Mouse (Mus musculus): ENCODE measurements around the gene Pitpnm2. TPM values are rescaled to one million over a fixed set of nuclear protein-coding genes. Genes with fewer than 3 reads are reported as not detected.

Pitpnm2 gene
- polyA plus RNA-seq, 1 experiment from 2014 or later: 7.7 TPM

DNA sequence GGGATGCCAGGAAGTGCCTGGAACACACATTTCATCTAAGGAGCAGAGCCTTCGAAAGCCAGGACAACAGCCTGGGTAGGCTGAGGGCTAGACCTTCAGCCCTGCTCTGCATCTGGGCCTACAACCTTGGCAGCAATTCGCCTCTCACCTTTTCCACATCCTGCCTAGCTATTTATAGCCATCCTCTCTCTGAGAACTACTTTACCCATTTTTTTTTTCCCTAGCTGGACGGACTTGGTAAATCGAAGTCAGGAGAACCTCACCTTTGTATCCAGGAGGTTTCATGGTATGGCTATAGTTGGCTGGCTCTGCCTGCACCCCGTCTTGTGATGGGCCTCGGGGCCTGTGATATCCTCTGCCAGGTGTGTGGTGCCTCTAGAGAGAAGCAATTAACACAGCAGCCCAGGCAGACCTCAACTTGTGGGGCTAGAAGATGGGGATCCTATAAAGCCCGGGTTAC is 57.3 kb downstream of the Pitpnm2 start:
- Histone ChIP-seq H3K4me2 (replicated peaks) (no peak overlapping the region), H3K36me3 (no peaks in the 10 kb centered on the region), H3K4me3 (replicated peaks) (no peak overlapping the region), H3K27ac (peak overlapping the region; percentile 70; the same call in 1 of the 2 replicates), H3K4me1 (replicated peaks) (peaks cover 59% of the 10 kb centered on the region), H3K9me3 (no peaks in the 10 kb centered on the region), H3K9ac (replicated peaks) (peak overlapping the region; percentile 54; the same call in 1 of the 2 replicates), H3K27me3 (no peaks in the 10 kb centered on the region)
- 90% methylated on average over 7 of the region's 7 CpGs for WGBS
- no peak for ATAC-seq

DNA sequence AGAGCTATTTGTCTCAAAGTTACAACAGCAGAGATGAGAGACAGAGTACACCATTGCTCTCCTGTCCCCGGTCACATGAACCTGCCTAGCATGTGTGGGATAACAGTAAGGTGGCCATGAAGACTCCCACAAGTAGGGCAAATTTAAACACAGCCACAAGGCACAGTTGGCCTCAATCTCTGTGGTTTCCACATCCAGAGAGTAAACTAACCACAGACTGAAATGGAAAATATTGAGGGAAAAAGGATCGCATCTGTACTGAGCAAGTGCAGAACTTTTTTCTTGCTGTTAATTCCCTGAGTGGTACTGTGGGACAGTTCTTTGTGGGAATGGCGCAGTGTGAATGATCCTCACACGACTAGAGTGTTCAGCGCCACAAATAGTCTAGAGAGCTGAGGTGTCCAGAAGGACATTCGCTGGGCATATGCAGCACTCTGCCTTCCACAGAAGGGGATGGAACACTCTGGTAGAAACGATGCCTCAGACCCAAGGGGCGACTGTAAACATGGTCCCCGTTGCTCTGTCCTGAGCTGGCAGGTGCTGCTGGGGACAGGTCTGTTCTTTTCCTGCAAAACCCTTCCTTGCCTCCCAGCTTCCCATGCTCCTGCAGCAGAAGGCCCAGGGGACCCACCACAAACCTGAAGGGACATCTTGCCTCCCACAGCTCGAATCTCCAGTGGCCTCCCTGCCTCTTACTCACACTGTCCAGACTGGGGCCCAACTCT is 59.3 kb downstream of the Pitpnm2 start:
- no peak for ATAC-seq
- no peaks in the 10 kb centered on the region for H3K9me3 ChIP-seq
- H3K27ac ChIP-seq: no peak overlapping the region
- no peak overlapping the region for H3K4me2 ChIP-seq (replicated peaks)
- H3K27me3 ChIP-seq: no peaks in the 10 kb centered on the region
- H3K36me3 ChIP-seq: no peaks in the 10 kb centered on the region
- H3K4me1 ChIP-seq (replicated peaks): peaks cover 76% of the 10 kb centered on the region
- H3K9ac ChIP-seq (replicated peaks): no peak overlapping the region
- no peak overlapping the region for H3K4me3 ChIP-seq (replicated peaks)
- WGBS: 87% methylated on average over 10 of the region's 10 CpGs

DNA sequence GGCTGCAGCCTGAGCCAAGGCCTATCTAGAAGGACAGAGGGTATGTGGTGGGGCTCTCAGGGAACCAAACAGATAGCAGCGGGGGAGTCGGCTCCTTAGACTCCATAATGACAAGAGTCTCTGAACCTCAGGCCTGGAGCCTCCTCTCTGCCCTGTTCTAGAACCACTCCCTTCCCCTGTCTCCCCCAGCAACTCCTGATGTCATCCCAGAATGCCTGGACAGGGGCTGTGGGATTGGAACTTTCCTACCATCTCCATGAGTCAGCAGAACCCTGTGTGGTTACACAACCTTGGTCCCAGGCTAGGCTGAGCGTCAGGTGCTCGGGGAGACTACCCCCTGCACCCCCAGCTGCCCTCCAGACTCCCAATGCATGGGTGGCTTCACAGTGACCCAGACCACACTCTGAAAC is 60.0 kb downstream of the Pitpnm2 start:
- H3K4me1 ChIP-seq (replicated peaks): peaks cover 77% of the 10 kb centered on the region
- H3K27me3 ChIP-seq: no peaks in the 10 kb centered on the region
- no peak for ATAC-seq
- H3K9me3 ChIP-seq: no peaks in the 10 kb centered on the region
- no peak overlapping the region for H3K4me2 ChIP-seq (replicated peaks)
- H3K4me3 ChIP-seq (replicated peaks): no peak overlapping the region
- no peak overlapping the region for H3K27ac ChIP-seq
- no peaks in the 10 kb centered on the region for H3K36me3 ChIP-seq
- H3K9ac ChIP-seq (replicated peaks): no peak overlapping the region
- 91% methylated on average over 4 of the region's 4 CpGs for WGBS

DNA sequence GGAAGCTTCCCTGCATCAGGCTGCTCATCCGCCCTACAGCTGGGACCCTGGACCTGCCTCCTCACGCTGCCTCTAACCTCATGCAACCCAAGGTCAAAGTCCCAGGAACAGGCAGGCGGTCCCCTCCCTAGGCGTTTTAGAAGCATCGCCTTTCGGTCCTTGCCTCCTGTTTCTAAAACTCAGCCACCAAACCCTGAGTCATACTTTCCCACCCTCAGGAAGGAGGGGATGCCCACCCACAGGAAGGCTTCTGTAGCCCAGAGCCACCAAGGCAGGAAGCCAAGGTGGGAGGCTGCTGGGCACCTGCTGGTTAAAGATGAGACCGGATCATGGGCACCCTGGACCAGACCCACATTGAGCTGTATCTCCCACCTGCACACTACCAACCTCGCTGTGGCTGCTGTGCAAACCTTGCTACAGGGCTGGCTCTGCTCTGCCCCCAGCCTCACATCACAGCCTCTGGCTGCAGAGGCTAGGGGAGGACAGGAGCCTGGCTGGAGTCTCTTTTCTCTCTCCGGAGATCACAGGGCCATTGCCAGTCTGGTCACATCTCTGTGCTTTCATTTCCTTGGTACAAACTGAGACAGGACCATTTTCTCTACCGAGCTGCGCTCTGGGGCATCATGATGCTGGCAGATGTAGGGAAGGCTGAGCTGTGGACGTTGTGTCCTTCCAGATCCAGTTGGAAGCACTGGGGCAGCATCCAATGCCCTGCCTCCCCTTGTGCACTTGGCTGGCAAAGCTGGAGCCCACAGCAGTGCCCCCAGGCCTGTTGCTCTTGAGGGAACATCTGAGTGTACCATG is 61.9 kb downstream of the Pitpnm2 start:
- no peaks in the 10 kb centered on the region for H3K9me3 ChIP-seq
- H3K27me3 ChIP-seq: no peaks in the 10 kb centered on the region
- H3K36me3 ChIP-seq: no peaks in the 10 kb centered on the region
- peak overlapping the region; percentile 57 for H3K9ac ChIP-seq (replicated peaks)
- H3K4me3 ChIP-seq (replicated peaks): peak overlapping the region; percentile 34
- H3K27ac ChIP-seq: peak overlapping the region; percentile 89
- ATAC-seq: peak; percentile 2; the same call in 1 of the 2 replicates
- 39% methylated on average over 12 of the region's 12 CpGs for WGBS
- peaks cover 74% of the 10 kb centered on the region for H3K4me1 ChIP-seq (replicated peaks)
- peak overlapping the region; percentile 60 for H3K4me2 ChIP-seq (replicated peaks)

- peak overlapping the region; percentile 34 for H3K4me3 ChIP-seq (replicated peaks)
- WGBS: 8% methylated on average over 22 of the region's 22 CpGs
- no peaks in the 10 kb centered on the region for H3K9me3 ChIP-seq
- ATAC-seq: peak; percentile 81
- H3K36me3 ChIP-seq: no peaks in the 10 kb centered on the region
- H3K4me2 ChIP-seq (replicated peaks): peak overlapping the region; percentile 60
- no peaks in the 10 kb centered on the region for H3K27me3 ChIP-seq
- H3K27ac ChIP-seq: peak overlapping the region; percentile 89
- H3K9ac ChIP-seq (replicated peaks): peak overlapping the region; percentile 57
- H3K4me1 ChIP-seq (replicated peaks): peaks cover 74% of the 10 kb centered on the region
Observed at GRCm38 (mm10) chr5:124186981-124187507, 62.5 kb downstream of the Pitpnm2 start.

DNA sequence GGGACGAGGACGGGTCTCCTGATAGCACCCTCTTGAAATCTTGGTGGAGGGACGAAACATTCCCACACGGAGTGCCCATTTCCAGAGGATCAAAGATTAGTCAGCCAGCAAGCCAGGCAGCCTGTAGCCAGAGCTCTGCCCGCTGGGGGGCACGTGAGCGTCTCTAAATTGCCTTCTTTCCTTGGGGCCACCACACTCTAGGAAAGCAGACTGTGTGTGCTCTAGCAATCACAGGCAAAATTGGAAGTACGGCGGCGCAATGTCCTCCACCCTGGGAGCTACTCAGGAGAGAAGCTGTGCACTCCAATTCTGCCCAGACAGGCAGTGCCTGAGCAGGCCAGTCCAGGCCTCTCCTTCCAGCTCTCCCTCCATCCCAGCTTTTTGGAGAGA is 63.1 kb downstream of the Pitpnm2 start:
- H3K4me1 ChIP-seq (replicated peaks): peaks cover 73% of the 10 kb centered on the region

GRCm38 (mm10) chr5:124185706-124186464 is 63.7 kb downstream of the Pitpnm2 start:
- WGBS: 43% methylated on average over 15 of the region's 15 CpGs
- H3K27ac ChIP-seq: peak overlapping the region; percentile 89
- H3K4me1 ChIP-seq (replicated peaks): peaks cover 73% of the 10 kb centered on the region
- no peaks in the 10 kb centered on the region for H3K9me3 ChIP-seq
- ATAC-seq: no peak
- H3K4me2 ChIP-seq (replicated peaks): peak overlapping the region; percentile 60
- H3K9ac ChIP-seq (replicated peaks): peak overlapping the region; percentile 63
- H3K4me3 ChIP-seq (replicated peaks): peak overlapping the region; percentile 34
- no peaks in the 10 kb centered on the region for H3K36me3 ChIP-seq
- H3K27me3 ChIP-seq: no peaks in the 10 kb centered on the region

More for the DNA sequence above, 63.1 kb downstream of the Pitpnm2 start:
- Histone ChIP-seq H3K9me3 (no peaks in the 10 kb centered on the region), H3K36me3 (no peaks in the 10 kb centered on the region), H3K4me3 (replicated peaks) (peak overlapping the region; percentile 34), H3K27ac (peak overlapping the region; percentile 89), H3K9ac (replicated peaks) (peak overlapping the region; percentile 63), H3K4me2 (replicated peaks) (peak overlapping the region; percentile 60), H3K27me3 (no peaks in the 10 kb centered on the region)
- peak; percentile 32 for ATAC-seq
- 36% methylated on average over 10 of the region's 10 CpGs for WGBS

DNA sequence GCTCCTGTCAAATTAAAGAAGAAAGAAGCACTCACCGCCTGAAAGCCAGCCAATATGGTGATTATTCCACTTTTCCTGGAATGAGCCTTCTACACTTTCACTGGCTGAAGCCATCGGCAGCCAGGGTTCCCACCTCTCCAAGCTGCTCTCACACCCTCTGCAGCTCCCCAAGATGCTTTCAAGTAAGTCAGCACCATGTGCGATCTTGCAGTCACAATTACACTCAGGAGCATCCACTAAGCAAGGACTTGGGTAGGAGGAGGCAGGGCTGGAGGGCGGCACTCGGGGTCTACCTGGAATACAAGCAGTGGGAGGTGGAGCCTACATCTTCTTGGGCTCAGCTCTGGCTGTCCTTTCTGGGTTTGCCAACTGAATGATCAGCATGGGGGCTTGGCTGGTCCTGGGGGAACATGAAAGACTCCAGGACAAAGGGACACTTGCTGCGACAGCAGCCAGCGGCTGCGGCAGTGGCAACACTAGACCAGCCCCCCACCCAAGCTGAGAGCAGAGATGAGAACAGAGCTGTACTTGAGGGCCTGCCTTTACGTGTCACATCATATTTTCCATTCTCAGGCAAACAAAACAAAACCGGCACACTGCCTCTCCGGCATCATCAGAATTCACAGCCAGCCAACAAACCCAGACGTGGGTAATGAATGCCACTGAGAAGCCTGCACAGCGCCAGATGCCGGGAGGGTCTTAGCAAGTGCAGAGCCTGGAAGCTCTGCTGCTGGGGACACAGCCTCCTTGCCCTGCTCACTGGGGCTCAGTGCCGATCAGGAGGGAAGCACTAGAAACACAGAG is 64.5 kb downstream of the Pitpnm2 start:
- Histone ChIP-seq H3K9me3 (no peaks in the 10 kb centered on the region), H3K4me3 (replicated peaks) (peak overlapping the region; percentile 34), H3K4me2 (replicated peaks) (peak overlapping the region; percentile 60), H3K27ac (peak overlapping the region; percentile 89), H3K4me1 (replicated peaks) (peaks cover 73% of the 10 kb centered on the region), H3K36me3 (no peaks in the 10 kb centered on the region), H3K9ac (replicated peaks) (peak overlapping the region; percentile 63), H3K27me3 (no peaks in the 10 kb centered on the region)
- 6% methylated on average over 15 of the region's 15 CpGs for WGBS
- peak; percentile 53 for ATAC-seq

- Histone ChIP-seq H3K4me1 (replicated peaks) (peaks cover 70% of the 10 kb centered on the region), H3K36me3 (no peaks in the 10 kb centered on the region), H3K9ac (replicated peaks) (peak overlapping the region; percentile 63), H3K4me3 (replicated peaks) (peak overlapping the region; percentile 34), H3K27ac (peak overlapping the region; percentile 89; the same call in 1 of the 2 replicates), H3K4me2 (replicated peaks) (peak overlapping the region; percentile 60), H3K27me3 (no peaks in the 10 kb centered on the region), H3K9me3 (no peaks in the 10 kb centered on the region)
- ATAC-seq: no peak
- 67% methylated on average over 3 of the region's 3 CpGs for WGBS
Observed at GRCm38 (mm10) chr5:124184191-124184590, 65.4 kb downstream of the Pitpnm2 start.

- Histone ChIP-seq H3K4me3 (replicated peaks) (no peak overlapping the region), H3K9me3 (no peaks in the 10 kb centered on the region), H3K27me3 (no peaks in the 10 kb centered on the region), H3K4me1 (replicated peaks) (peaks cover 54% of the 10 kb centered on the region), H3K4me2 (replicated peaks) (0 out of 2 replicates have a peak overlapping the region, but pooled peaks have one; percentile 0), H3K9ac (replicated peaks) (no peak overlapping the region), H3K27ac (no peak overlapping the region), H3K36me3 (no peaks in the 10 kb centered on the region)
- WGBS: 84% methylated on average over 7 of the region's 7 CpGs
- ATAC-seq: no peak
Observed at GRCm38 (mm10) chr5:124182642-124183041, 66.9 kb downstream of the Pitpnm2 start.

DNA sequence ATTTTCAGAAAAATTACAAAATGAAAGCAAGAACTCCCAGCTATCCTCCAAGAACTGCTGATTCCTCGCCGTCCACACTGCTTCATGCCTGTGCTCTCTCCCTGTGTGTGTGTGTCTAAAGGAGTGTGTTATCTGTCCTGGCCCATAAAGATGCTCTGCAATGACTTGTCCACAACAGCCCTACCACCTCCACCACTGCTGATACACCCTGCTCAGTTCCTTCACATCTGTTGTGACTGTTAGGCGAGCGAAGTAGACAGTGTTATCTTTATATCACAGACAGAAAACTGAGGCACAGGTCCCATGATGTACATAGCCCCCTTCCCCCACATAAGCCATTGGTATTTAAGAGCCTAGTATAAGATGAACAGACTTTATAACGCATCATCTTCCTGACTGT is 67.5 kb downstream of the Pitpnm2 start:
- Histone ChIP-seq H3K4me1 (replicated peaks) (peaks cover 53% of the 10 kb centered on the region), H3K27me3 (no peaks in the 10 kb centered on the region), H3K4me2 (replicated peaks) (no peak overlapping the region), H3K27ac (no peak overlapping the region), H3K36me3 (no peaks in the 10 kb centered on the region), H3K4me3 (replicated peaks) (no peak overlapping the region), H3K9ac (replicated peaks) (no peak overlapping the region), H3K9me3 (no peaks in the 10 kb centered on the region)
- WGBS: 95% methylated on average over 5 of the region's 5 CpGs
- no peak for ATAC-seq
